Mouse (Mus musculus) left cerebral cortex, adult 9 months (tissue): Measurements from ENCODE around the gene Cdk5.
A peak's percentile ranks its signal among the peaks of the same experiment; 100 is the strongest.

Experiments used
- DNase-seq, 2 experiments: peaks; one replicate each; pipeline ENCODE4 v3.0.0; 2022; ENCODE audit warnings: low spot score in 2 of 2

The Cdk5 gene

GRCm38 (mm10) chr5:24427981-24428402, 4.7 kb upstream of the Cdk5 start:
- no peak for DNase-seq

GRCm38 (mm10) chr5:24427285-24427633, 3.9 kb upstream of the Cdk5 start:
- no peak for DNase-seq

- DNase-seq: no peak
These were observed 3.4 kb upstream of the Cdk5 start for GRCm38 (mm10) chr5:24426556-24427284.

- no peak for DNase-seq
These were observed 2.7 kb upstream of the Cdk5 start for GRCm38 (mm10) chr5:24426037-24426432.

- DNase-seq: no peak
These were observed 2.2 kb upstream of the Cdk5 start for GRCm38 (mm10) chr5:24425421-24426036.

- DNase-seq: peak in 1 of 2 experiments; percentile 56
These were observed 1.6 kb upstream of the Cdk5 start for GRCm38 (mm10) chr5:24424861-24425411.

DNA sequence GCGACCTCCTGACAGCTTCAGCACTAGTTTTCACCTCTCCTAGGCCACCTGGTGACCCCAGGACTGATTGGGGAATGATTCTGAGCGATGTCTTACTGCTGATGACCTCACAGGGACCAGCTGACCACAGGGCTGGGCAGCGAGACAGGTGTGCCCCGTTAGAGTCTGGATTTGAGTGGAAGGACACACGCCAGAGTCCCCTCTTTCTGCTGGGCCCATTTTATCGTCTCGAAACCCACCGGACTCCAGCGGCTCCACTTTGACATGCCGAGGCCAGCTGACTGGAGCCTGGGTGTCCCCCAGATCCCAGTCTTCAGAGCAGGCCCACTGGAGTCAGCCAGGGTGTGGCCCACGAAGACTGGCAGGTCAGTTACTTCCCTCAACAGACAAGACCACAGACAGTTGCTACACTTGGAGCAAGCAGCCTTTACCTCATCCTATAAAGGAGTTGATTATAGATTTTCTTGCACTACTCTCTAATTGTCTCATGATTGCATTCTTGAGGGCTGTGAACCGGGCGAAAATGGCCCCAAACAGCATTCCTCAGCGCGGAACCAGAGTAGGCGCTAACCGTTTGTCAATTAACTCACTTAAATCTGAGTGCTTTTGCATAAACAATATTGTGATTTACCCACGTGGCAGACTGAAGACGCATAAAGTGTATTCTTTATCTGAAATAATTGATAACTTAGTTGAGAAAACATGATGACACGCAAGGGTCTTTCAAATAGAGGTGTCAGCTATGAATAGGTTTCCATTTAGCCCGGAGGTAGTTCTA, 863 bp upstream of the Cdk5 start:
- DNase-seq: no peak

GRCm38 (mm10) chr5:24420381-24420780, 2.9 kb downstream of the Cdk5 start:
- no peak for DNase-seq

GRCm38 (mm10) chr5:24417587-24417986, 5.7 kb downstream of the Cdk5 start:
- DNase-seq: no peak

GRCm38 (mm10) chr5:24416222-24416736, 7.1 kb downstream of the Cdk5 start:
- DNase-seq: peak in 1 of 2 experiments; percentile 82

DNA sequence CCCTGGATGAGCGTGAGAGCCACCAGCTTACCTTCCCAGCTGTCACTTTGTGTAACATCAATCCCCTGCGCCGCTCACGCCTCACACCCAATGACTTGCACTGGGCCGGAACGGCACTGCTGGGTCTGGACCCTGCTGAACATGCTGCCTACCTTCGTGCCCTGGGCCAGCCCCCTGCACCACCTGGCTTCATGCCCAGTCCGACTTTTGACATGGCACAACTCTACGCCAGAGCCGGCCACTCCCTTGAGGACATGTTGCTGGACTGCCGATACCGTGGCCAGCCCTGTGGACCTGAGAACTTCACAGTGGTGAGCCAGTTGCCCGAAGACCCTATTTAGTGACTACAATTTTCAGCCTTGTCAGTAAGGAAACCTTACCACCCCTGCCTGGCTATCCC, 9.4 kb downstream of the Cdk5 start:
- DNase-seq: no peak

- DNase-seq: no peak
These were observed 10.2 kb downstream of the Cdk5 start, which contains the start of gene Asic3 for GRCm38 (mm10) chr5:24413042-24413693. Gene Asic3 (plus strand): TSS chr5:24413392.

GRCm38 (mm10) chr5:24412063-24412462, 11.3 kb downstream of the Cdk5 start:
- DNase-seq: no peak

GRCm38 (mm10) chr5:24409466-24409865, 13.9 kb downstream of the Cdk5 start:
- DNase-seq: no peak

- peak in 1 of 2 experiments; percentile 37 for DNase-seq
These were observed 14.7 kb downstream of the Cdk5 start for GRCm38 (mm10) chr5:24408651-24409050.

- no peak for DNase-seq
These were observed 17.9 kb downstream of the Cdk5 start for GRCm38 (mm10) chr5:24405389-24405876.

GRCm38 (mm10) chr5:24404594-24405360, 18.6 kb downstream of the Cdk5 start:
- DNase-seq: peak in 1 of 2 experiments; percentile 40

DNA sequence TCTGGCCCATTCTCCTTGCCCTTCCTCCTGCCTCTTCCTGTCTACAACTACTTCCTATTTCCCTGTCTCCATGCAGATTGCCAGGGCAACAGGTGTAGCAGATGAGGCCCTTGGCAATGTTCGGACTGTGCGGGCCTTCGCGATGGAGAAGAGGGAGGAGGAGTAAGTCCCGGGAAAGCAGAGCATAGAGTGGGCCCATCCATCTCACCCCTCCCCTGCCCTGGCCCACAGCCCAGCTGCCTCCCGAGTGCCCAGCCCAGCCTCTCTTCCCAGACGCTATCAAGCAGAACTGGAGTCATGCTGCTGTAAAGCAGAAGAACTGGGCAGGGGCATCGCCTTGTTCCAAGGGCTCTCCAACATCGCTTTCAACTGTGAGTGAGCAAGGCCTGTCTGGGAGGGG, 21.4 kb downstream of the Cdk5 start:
- DNase-seq: peak in 1 of 2 experiments; percentile 32

- DNase-seq: no peak
These were observed 22.3 kb downstream of the Cdk5 start for GRCm38 (mm10) chr5:24400911-24401605.

- no peak for DNase-seq
These were observed 23.0 kb downstream of the Cdk5 start for GRCm38 (mm10) chr5:24400362-24400761.
